Mouse (Mus musculus) MEL (cell line): ENCODE measurements around the gene Elf5. TPM values are rescaled to one million over a fixed set of nuclear protein-coding genes. Genes with fewer than 3 reads are reported as not detected.

Source experiments
- DNase-seq: peaks from one replicate; pipeline ENCODE4 v3.0.0; 2011; ENCODE audit warnings: low read depth, low spot score
- H3K27ac ChIP-seq: 2 replicates; pipeline ENCODE4 v1.5.1; 2012; ENCODE audit warnings: low read depth, mild to moderate bottlenecking, control low read depth, low read length, moderate library complexity; ENCODE audit not compliant: control insufficient read depth
- H3K27me3 ChIP-seq, 2 experiments: fragments of 150-350 bp in 1 of 2; sonication (generic) in 1 of 2; 2 replicates each; pipeline ENCODE4 v1.6.1; 2012; ENCODE audit warnings: low read length in 2 of 2, mild to moderate bottlenecking in 2 of 2, improper control_type of control experiment in 1 of 2, moderate library complexity in 1 of 2; ENCODE audit not compliant: insufficient read depth in 2 of 2, control insufficient read depth in 1 of 2
- H3K36me3 ChIP-seq, 2 experiments: 2 replicates each; pipeline ENCODE4 v1.6.1; 2012 to 2014; ENCODE audit warnings: low read length in 2 of 2, improper control_type of control experiment in 1 of 2, inconsistent platforms in 1 of 2, mild to moderate bottlenecking in 1 of 2; ENCODE audit not compliant: insufficient read depth in 2 of 2, control insufficient read depth in 1 of 2
- H3K4me1 ChIP-seq, 2 experiments: fragments of 150-350 bp in 1 of 2; sonication (generic) in 1 of 2; 2 replicates each; pipeline ENCODE4 v1.6.1; 2012; ENCODE audit warnings: low read length in 2 of 2, improper control_type of control experiment in 1 of 2, mild to moderate bottlenecking in 1 of 2; ENCODE audit not compliant: insufficient read depth in 2 of 2, control insufficient read depth in 1 of 2
- H3K4me3 ChIP-seq, 2 experiments: fragments of 150-350 bp in 1 of 2; sonication (generic) in 1 of 2; 2 replicates each; pipeline ENCODE4 v1.5.1; 2012; ENCODE audit warnings: low read depth in 2 of 2, low read length in 2 of 2, mild to moderate bottlenecking in 2 of 2, moderate library complexity in 2 of 2, control low read depth in 1 of 2, improper control_type of control experiment in 1 of 2; ENCODE audit not compliant: control insufficient read depth in 1 of 2, insufficient read depth in 1 of 2
- H3K79me2 ChIP-seq: 2 replicates; pipeline ENCODE4 v1.6.1; 2012; ENCODE audit warnings: mild to moderate bottlenecking, low read length, moderate library complexity; ENCODE audit not compliant: control insufficient read depth, poor library complexity, insufficient read depth
- H3K9ac ChIP-seq: 2 replicates; pipeline ENCODE4 v1.6.1; 2012; ENCODE audit warnings: low read depth, mild to moderate bottlenecking, control low read depth, low read length, moderate library complexity; ENCODE audit not compliant: control insufficient read depth, poor library complexity, severe bottlenecking
- H3K9me3 ChIP-seq: fragments of 150-350 bp; sonication (generic); replicated peaks from 2 replicates; pipeline ENCODE4 v1.6.1; 2012; ENCODE audit warnings: mild to moderate bottlenecking, low read length, improper control_type of control experiment, moderate library complexity; ENCODE audit not compliant: insufficient read depth
- BHLHE40 ChIP-seq: IDR thresholded peaks from 2 replicates; pipeline ENCODE4 v1.6.1; 2012; ENCODE audit warnings: low read depth, mild to moderate bottlenecking, inconsistent platforms, low read length, improper control_type of control experiment, borderline replicate concordance
- CHD1 ChIP-seq: IDR thresholded peaks from 2 replicates; pipeline ENCODE4 v1.6.1; 2012; ENCODE audit warnings: low read depth, mild to moderate bottlenecking, inconsistent platforms, low read length, improper control_type of control experiment
- CTCF ChIP-seq, 3 experiments: IDR thresholded peaks in 2 of 3; conservative IDR thresholded peaks in 1 of 3; 2 replicates each; pipeline ENCODE4 v1.5.1; 2011 to 2012; ENCODE audit warnings: low read length in 3 of 3, low read depth in 2 of 3, mild to moderate bottlenecking in 2 of 3, improper control_type of control experiment in 1 of 3, inconsistent platforms in 1 of 3, mixed read lengths in 1 of 3, moderate library complexity in 1 of 3; ENCODE audit not compliant: control insufficient read depth in 1 of 3, insufficient read depth in 1 of 3, poor library complexity in 1 of 3, severe bottlenecking in 1 of 3
- E2F4 ChIP-seq: IDR thresholded peaks from 2 replicates; pipeline ENCODE4 v1.6.1; 2011; ENCODE audit warnings: low read depth, low read length, improper control_type of control experiment, borderline replicate concordance
- ELF1 ChIP-seq: IDR thresholded peaks from 2 replicates; pipeline ENCODE4 v1.6.1; 2014; ENCODE audit warnings: low read depth, mild to moderate bottlenecking, inconsistent platforms, low read length, improper control_type of control experiment, moderate library complexity
- ETS1 ChIP-seq: IDR thresholded peaks from 2 replicates; pipeline ENCODE4 v1.6.1; 2012; ENCODE audit warnings: low read depth, mild to moderate bottlenecking, inconsistent platforms, low read length, improper control_type of control experiment, moderate library complexity
- GABPA ChIP-seq: IDR thresholded peaks from 2 replicates; pipeline ENCODE4 v1.6.1; 2012; ENCODE audit warnings: low read depth, mild to moderate bottlenecking, inconsistent platforms, low read length, improper control_type of control experiment, moderate library complexity
- GATA1 ChIP-seq: IDR thresholded peaks from 2 replicates; pipeline ENCODE4 v1.6.1; 2011; ENCODE audit warnings: low read depth, low read length, improper control_type of control experiment
- HCFC1 ChIP-seq: IDR thresholded peaks from 2 replicates; pipeline ENCODE4 v1.6.1; 2012; ENCODE audit warnings: low read depth, mild to moderate bottlenecking, inconsistent platforms, low read length, improper control_type of control experiment, moderate library complexity
- JUND ChIP-seq: IDR thresholded peaks from 2 replicates; pipeline ENCODE4 v1.6.1; 2011; ENCODE audit warnings: low read depth, mild to moderate bottlenecking, improper control_type of control experiment, low read length
- MAX ChIP-seq: IDR thresholded peaks from 2 replicates; pipeline ENCODE4 v1.6.1; 2011; ENCODE audit warnings: low read length, improper control_type of control experiment
- MAZ ChIP-seq: IDR thresholded peaks from 2 replicates; pipeline ENCODE4 v1.6.1; 2012; ENCODE audit warnings: low read depth, mild to moderate bottlenecking, inconsistent platforms, low read length, improper control_type of control experiment
- MYB ChIP-seq: IDR thresholded peaks from 2 replicates; pipeline ENCODE4 v1.6.1; 2011; ENCODE audit warnings: mild to moderate bottlenecking, low read depth, low read length, improper control_type of control experiment
- MYC ChIP-seq: IDR thresholded peaks from 2 replicates; pipeline ENCODE4 v1.6.1; 2011; ENCODE audit warnings: low read depth, mild to moderate bottlenecking, low read length, improper control_type of control experiment, moderate library complexity
- POLR2A ChIP-seq, 2 experiments: IDR thresholded peaks; 2 replicates each; pipeline ENCODE4 v1.6.1; 2011 to 2012; ENCODE audit warnings: low read length in 2 of 2, mild to moderate bottlenecking in 2 of 2, control low read depth in 1 of 2, improper control_type of control experiment in 1 of 2, low read depth in 1 of 2, moderate library complexity in 1 of 2; ENCODE audit not compliant: control insufficient read depth in 1 of 2, insufficient read depth in 1 of 2, poor library complexity in 1 of 2
- POLR2AphosphoS2 ChIP-seq: IDR thresholded peaks from 2 replicates; pipeline ENCODE4 v1.6.1; 2011; ENCODE audit warnings: low read length, improper control_type of control experiment
- POLR2AphosphoS5 ChIP-seq: IDR thresholded peaks from 2 replicates; pipeline ENCODE4 v1.6.1; 2012; ENCODE audit warnings: low read depth, borderline replicate concordance, mild to moderate bottlenecking, inconsistent platforms, low read length, moderate library complexity, mixed read lengths
- RAD21 ChIP-seq: IDR thresholded peaks from 2 replicates; pipeline ENCODE4 v1.6.1; 2011; ENCODE audit warnings: mild to moderate bottlenecking, low read depth, low read length, improper control_type of control experiment
- TAL1 ChIP-seq: IDR thresholded peaks from 2 replicates; pipeline ENCODE4 v1.6.1; 2012; ENCODE audit warnings: mild to moderate bottlenecking, inconsistent platforms, low read length, moderate library complexity, mixed read lengths
- UBTF ChIP-seq: IDR thresholded peaks from 2 replicates; pipeline ENCODE4 v1.6.1; 2012; ENCODE audit warnings: low read depth, mild to moderate bottlenecking, inconsistent platforms, low read length, improper control_type of control experiment, moderate library complexity, borderline replicate concordance; ENCODE audit not compliant: insufficient read depth
- ZMIZ1 ChIP-seq: IDR thresholded peaks from 2 replicates; pipeline ENCODE4 v1.6.1; 2012; ENCODE audit warnings: low read depth, mild to moderate bottlenecking, inconsistent platforms, low read length, improper control_type of control experiment, moderate library complexity
- polyA plus RNA-seq, 2 experiments: library from polyadenylated mRNA; stranded (reverse) in 1 of 2; unstranded in 1 of 2; fragments of >175 nt in 1 of 2; fragments of >200 nt in 1 of 2; gene quantifications; 2 replicates each; pipeline versions ENCODE4 v1.2.1 to v1.2.4; 2012; ENCODE audit warnings: low replicate concordance in 2 of 2, low read depth in 1 of 2; ENCODE audit not compliant: insufficient read length in 2 of 2, insufficient read depth in 1 of 2, missing spikeins in 1 of 2
- total RNA-seq: library from RNA; depleted of rRNA; stranded (reverse); fragments of 300-350 nt; gene quantifications from 2 replicates; pipeline ENCODE4 v1.2.3, GENCODE M21; 2012

Gene Elf5
- total and polyA plus RNA-seq, 3 experiments: 0.07 TPM; not detected in 2

- TF ChIP-seq E2F4 (no peak), MYB (no peak), POLR2AphosphoS5 (no peak), ETS1 (no peak), MYC (no peak), HCFC1 (no peak), ELF1 (no peak), UBTF (no peak), RAD21 (no peak), CTCF (IDR thresholded peaks at IDR 0.05 in 2 of 3, conservative IDR thresholded peaks at IDR 0.05 in 1 of 3; ENCODE audit: control insufficient read depth in 1 of 3, insufficient read depth in 1 of 3, low read depth in 2 of 3, low read length in 3 of 3, poor library complexity in 1 of 3, severe bottlenecking in 1 of 3) (no peak), MAZ (no peak), MAX (no peak), GABPA (no peak), TAL1 (no peak), POLR2A (IDR thresholded peaks at IDR 0.05; ENCODE audit: control insufficient read depth in 1 of 2, insufficient read depth in 1 of 2, low read depth in 1 of 2, low read length in 2 of 2, poor library complexity in 1 of 2) (no peak), GATA1 (no peak)
- Histone ChIP-seq H3K79me2 (no peaks in the 10 kb centered on the region), H3K4me1 (no peaks in the 10 kb centered on the region), H3K27me3 (no peaks in the 10 kb centered on the region), H3K36me3 (peaks cover 0 to 26% of the 10 kb centered on the region in 2 experiments; a peak in 2 of 4 replicates), H3K9ac (no peak overlapping the region), H3K9me3 (no peaks in the 10 kb centered on the region), H3K27ac (no peak overlapping the region), H3K4me3 (no peak overlapping the region)
- DNase-seq: no peak
Measured at GRCm38 (mm10) chr2:103464524-103464923, 53.0 kb downstream of the Elf5 start.

- H3K79me2 ChIP-seq: no peaks in the 10 kb centered on the region
- no peak for TF ChIP-seq JUND
- no peak for TF ChIP-seq CHD1
- no peak for TF ChIP-seq BHLHE40
- TF ChIP-seq CTCF (IDR thresholded peaks at IDR 0.05 in 2 of 3, conservative IDR thresholded peaks at IDR 0.05 in 1 of 3; ENCODE audit: control insufficient read depth in 1 of 3, insufficient read depth in 1 of 3, low read depth in 2 of 3, low read length in 3 of 3, poor library complexity in 1 of 3, severe bottlenecking in 1 of 3): no peak
- TF ChIP-seq MAX: no peak
- no peak for TF ChIP-seq POLR2AphosphoS2
- no peak for TF ChIP-seq ZMIZ1
- no peak for TF ChIP-seq MAZ
- no peak for TF ChIP-seq HCFC1
- TF ChIP-seq, all 39 proteins: peak for 0
- no peak overlapping the region for H3K4me3 ChIP-seq
- H3K9ac ChIP-seq: no peak overlapping the region
- no peaks in the 10 kb centered on the region for H3K4me1 ChIP-seq
- DNase-seq: no peak
- H3K27me3 ChIP-seq: no peaks in the 10 kb centered on the region
- H3K9me3 ChIP-seq: no peaks in the 10 kb centered on the region
- H3K27ac ChIP-seq: no peak overlapping the region
- peaks cover 0 to 27% of the 10 kb centered on the region in 2 experiments; a peak in 2 of 4 replicates for H3K36me3 ChIP-seq
Measured at GRCm38 (mm10) chr2:103465429-103465828, 53.9 kb downstream of the Elf5 start.
